Mouse (Mus musculus): Measurements from ENCODE around the gene Tle3. TPM values are rescaled to one million over a fixed set of nuclear protein-coding genes. Genes with fewer than 3 reads are reported as not detected.

Gene Tle3
- 10 to 100 TPM; 51.5 to 53.2 TPM for total RNA-seq (2021)

DNA sequence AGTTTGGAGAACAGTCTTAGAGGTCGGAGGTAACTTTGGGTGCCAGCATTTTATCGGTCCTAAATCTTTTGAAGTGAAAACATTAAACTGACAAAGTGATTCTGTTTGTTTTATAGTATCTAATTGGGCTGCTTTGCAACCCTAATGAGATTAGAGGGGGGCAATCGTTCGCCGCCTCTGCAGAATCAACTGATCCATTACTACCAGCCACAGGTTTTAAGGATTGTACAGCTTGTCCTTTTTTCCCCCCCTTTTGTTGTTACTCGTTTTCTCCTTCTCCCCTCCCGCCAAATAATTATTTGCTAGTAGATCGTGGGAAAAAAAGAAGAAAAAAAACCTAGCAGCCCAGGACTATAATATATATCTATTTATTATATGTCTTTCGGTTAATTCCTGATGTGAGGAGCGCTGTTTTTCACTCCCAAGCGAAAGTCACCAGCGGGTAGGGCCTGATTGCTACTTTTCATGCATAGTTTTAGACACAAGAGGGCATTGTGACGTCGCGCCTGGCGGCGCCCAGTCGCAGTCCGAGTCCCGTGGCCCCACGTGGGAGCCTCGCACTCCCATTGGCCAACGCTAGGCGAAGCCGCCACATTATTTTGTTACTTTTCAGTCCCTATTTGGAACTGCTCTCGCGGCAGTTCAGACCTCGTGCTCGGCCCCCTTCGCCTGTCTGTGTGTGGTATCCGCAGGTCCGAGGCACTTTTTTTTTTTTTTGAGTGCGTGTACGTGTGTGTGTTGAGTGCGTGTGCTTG lies at the start of gene Tle3:
Tle3 (plus strand) TSS at position 612 of the 755 bp plus-strand sequence.
- peak; percentile 97 to 99 for DNase-seq

DNA sequence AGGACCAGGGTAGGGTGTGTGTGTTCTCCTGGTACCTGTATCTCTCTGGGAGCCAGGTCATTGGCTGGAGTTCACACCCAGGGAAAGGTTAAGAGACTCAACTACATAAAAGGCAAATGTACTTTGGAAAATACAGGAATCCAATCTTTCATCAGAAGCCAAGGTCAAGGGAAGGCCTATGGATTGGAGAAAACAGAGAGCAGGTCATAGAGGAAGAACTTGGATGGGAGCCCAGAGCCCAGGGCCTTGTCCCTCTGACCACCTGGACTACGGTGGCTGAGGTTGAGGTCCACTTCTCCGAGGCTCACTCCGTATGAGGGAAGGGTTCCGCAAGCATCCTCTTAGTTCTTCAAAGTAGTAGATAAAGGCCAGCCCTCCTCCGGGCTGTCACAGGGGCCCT lies 48.9 kb upstream of the Tle3 start:
- no peak for DNase-seq

DNA sequence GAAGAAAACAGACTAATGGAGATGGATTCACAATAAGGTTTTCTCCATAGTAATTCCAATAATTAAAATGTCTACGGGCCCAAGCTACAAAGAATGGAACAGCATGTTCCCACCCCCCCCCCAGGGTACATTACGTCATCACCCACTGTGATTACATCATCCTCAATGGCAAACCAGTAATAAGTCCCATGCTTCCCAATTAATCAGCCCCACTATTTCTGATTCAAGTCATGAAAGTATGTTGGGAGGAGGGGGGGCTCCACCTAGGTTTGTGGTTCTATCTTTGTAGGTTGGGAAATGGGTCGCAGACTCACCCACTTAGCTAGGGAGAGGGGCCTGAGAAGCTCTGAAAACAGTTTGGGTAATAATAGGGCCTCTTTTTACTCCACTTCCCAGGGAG lies 48.3 kb upstream of the Tle3 start:
- no peak for DNase-seq

DNA sequence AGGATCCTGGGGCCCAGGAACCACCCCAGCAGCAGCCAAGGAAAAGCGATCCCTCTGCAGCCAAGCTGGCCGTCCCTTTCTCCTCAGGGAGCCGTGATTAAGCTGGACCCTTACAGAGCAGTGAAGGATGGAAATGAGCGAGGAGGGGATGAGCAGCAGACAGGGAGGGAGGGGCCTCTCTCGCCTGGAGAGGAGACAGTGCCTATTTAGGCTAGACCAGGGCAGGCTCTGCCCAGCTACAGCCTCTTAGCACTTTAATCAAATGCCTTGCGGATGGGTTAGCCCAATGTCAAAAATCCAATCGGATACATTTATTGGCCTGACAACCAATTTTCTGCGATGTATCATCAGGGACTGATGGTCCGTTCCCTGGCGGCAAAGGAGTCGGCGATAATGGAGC lies 47.8 kb upstream of the Tle3 start:
- DNase-seq = no peak

DNA sequence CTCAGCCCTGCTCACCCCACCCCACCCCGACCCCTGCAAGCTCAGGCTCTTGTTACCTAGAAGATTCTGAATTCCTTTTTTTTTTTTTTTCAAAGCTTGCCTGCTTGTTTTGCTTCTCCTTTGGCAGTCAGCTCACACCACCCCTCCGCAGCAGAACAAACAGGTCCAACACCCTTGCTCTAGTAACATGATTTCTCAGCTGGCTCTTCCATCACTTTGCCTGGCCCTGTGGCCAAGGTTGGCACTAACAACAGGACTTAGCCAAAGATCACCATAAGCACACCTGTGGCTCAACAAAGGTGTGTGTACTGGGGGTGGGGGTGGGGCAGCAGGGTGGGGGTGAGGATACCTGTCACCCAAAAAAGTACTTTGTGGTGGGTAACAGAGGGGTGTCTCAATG lies 47.2 kb upstream of the Tle3 start:
- no peak for DNase-seq

DNA sequence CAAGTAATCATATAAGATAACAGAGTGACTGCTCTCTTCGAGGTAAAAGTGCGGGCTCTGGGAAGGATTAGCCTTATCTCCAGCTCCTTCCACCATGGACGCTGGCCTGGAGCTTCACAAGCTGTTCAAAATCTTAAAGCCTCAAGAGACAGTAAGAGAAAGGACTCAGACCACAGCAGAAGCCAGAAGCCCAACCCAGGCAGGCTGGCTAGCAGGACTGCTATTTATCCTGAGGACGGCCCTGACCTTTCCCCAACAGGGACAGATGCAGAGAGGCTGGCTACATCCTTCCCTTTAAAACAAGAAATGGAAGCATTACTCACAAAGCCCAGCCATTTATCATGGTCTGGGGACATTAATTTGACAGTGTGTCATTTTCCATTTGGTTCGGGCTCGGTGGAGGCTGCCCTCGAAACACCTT lies 46.2 kb upstream of the Tle3 start:
- DNase-seq = no peak

DNA sequence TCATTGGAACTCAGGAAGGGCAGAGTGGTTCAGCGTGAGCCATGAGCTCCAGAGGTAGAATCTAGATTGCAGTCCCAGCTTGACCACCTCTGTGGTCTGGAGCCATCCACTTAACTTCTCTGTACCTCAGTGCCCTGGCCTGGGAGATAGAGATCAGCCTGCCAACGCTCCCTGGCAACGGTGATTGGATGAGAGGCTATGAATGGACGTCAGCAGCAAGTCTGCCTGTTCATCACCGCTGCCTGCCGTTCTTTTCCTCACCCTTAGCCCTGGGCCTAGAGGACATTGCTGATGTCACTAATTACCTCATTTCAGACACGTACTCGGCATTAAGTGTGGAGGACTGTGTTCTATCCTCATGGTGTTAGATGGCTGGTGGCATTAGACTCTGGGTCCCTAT lies 45.2 kb upstream of the Tle3 start:
- no peak for DNase-seq

DNA sequence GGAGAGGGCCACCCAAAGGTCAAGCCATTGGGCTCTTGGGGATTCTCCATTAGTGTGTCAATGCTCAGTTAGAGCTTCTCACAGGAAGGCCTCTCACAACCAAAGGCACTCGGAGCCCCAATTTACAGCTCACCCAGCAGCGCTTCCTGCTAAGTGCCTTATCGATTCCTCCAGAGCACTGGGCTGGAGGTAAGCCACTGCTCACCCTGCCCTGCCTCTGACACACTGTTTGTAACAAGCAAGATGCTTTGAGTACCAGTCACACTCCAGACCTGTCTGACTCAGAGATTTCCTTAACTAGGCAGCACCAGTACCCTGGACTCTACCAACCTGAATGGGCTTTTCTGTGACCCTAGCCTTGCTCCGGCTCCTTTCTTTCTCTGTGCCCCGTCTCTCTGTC lies 44.0 kb upstream of the Tle3 start:
- DNase-seq = no peak

DNA sequence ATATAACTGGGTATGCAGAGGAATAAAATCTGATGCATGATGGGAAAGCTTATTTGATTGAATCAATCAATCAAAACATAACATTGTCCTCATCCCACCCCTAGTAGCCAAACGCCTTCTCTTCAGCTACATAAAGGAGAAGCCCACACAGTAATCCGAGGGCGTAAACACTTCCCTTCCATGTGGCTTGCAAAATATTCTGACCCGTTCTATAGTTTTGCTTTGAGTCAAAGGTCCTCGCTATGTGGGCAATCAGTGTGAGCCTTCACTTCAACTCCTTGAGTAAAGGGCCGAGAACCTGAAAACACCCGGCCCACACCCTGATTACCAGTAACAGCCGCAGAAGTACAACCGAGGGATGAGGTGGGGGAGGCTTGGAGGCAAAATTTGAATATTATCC lies 41.4 kb upstream of the Tle3 start:
- no peak for DNase-seq

DNA sequence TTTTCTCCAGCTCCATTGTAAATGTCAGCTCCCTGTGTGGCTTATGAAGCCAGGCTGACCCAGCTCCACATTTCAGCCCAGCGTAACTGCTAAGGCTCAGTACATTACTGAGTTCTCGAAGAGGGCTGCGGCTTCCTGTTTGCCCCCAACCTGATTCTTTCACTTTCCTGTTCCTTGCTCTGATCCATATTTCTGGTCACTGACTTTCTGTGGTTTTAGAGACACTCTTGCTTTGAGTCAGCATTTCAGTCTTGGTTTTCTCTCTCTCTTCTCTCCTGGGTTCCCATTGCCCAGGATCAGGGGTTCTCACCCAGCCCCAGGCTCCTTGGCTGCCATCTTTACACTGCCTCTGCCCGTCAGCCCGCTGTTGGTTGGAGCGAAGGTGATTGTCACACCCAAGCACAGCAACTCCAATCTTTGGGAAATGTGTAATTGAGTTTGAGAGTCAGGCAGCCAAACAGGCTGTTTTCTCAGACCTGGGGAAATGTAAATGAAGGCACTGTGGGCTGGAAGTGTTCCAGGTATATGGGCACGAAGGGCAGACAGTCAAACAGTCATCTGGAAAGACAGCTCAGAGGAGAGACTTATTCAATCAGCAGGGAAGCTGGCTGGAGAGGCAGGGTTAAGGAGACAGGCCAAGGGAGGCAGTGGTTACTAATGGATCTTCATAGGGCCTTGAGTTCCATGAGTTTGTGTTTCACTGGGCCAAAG lies 39.8 kb upstream of the Tle3 start:
- no peak for DNase-seq

DNA sequence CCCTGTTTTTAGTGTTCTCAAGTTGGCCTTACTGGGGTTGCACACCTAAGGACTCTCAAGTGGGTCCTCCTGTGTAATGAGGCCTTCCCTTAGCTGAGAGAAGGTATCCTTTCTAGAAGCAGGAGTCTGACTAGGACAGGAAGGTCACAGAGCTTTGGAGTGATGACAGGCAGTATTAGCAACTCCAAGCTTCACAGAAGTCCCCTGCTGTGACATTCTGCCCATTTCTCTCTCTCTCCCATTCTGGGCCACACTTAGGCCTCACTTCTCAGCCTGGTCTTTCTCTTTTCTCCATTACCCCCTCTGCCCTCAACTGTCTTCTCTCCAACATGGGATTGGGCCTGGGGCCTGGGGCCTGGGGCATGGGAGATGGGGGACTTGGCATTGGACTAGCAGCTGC lies 36.0 kb upstream of the Tle3 start:
- no peak for DNase-seq

DNA sequence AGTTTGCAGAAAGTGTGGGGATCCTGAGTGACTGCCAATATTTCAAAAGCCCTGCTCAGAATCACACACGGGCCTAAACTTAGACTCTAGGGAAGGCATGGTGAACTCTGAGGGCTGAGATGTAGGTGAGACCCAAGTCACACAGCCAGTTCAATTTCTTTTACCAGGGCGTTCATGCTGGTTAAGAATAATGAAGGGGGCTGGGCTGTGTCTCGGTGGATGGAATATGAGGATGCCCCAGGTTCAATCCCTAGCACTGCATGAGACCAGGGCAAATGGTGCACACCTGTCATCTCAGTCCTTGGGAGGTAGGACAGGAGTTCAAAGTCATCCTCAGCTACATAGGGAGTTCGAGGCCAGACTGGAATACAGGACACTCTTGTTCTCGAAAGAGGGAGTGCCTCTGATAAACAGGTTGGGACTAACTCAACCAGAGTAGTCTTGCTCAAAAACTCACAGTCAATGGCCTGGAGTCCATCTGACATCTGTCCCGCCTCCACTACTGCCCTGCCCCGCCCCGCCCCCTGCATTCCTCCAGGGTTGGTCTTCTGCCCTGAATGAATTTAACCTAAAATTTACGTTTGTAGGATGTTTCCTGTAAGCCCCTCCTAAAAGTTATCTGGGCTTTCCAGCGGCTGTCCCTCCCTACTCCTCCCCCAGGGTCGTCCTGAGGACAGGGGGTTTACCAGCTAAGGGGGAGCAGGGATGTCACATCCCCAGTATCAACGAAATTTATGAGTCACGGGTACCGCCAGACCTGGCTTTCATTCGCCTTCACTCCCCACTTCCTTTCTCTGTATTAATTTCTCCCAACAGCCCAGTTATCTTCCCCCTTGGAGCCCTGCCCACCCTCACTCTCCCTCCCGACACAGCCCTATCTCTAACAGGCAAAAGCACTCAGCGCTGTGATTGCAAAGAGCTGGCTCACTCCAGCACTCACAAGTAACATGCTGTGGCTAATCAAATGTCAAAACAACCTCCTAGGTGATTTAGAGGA lies 35.3 kb upstream of the Tle3 start:
- no peak for DNase-seq

DNA sequence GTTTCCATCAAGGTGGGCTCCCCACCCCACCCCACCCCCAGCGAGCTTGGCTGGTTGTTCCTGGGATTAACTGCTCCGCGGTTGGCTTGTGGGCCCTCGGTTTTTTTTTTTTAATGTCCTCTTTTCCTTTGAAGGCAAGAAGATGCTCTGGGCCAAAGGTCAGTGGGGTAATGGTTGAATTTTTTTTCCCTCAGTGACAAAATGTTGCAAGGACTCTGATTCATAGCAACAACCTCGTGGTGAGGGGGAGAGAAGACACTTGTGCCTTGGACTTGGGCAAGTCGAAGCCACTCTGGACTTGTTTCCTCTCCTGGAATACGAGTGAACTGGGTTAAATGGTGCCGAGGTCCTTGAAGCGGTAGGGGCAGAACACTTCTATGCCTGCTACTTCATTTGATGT lies 34.5 kb upstream of the Tle3 start:
- no peak for DNase-seq

DNA sequence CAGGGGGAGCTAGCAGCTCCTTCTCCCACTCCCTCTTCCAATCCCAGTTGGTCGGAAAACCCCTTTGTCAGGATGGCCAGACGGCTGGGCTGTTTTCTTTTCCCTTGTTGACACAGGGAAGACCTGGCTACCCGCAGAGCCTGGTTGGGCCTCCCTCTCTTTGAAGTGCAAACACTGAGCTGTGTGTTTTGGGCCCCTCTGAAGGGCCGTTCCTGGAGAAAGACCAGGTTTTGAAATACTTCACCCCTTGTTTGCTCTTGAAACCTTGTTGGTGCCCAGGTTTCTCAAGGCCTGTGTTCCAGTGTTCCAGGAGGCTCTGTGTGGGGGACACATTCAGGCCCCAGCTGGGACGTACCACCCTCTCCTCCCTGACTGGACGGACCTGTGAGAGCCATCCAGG lies 32.9 kb upstream of the Tle3 start:
- no peak for DNase-seq

DNA sequence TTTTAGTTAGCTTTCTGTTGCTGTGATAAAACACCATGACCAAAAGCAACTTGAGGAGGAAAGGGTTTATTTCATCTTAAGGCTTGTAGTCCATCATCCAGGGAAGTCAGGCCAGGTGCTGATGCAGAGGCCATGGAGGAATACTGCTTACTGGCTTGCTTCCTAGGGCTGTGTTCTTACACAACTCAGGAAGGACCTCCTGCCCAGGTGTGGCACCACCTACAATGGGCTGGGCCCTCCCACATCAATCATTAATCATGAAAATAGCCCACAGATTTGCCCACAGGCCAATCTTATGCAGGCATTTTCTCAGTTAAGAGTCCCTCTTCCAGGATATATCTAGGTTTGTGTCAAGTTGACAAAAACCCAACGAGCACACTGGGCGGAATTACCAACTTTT lies 31.8 kb upstream of the Tle3 start:
- DNase-seq = no peak

DNA sequence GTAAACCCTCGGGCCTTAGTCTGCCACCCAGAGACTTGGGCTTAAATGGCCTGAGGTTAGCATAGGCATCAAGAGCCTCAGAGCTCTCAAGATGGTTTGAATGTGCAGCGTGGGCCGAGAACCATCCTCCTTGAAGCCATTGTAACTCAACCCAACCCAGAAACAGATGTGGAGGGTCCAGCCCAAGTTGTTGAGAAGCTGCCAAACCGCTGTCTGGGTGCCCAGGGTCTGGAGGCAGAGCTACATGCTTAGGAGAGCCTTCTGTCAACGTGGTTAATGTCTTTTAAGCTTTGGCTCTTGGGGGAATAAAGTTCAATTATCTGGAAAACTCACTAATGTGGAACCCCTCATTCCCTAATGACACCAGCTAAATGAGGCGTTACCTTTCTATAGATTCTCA lies 29.9 kb upstream of the Tle3 start:
- DNase-seq = no peak

DNA sequence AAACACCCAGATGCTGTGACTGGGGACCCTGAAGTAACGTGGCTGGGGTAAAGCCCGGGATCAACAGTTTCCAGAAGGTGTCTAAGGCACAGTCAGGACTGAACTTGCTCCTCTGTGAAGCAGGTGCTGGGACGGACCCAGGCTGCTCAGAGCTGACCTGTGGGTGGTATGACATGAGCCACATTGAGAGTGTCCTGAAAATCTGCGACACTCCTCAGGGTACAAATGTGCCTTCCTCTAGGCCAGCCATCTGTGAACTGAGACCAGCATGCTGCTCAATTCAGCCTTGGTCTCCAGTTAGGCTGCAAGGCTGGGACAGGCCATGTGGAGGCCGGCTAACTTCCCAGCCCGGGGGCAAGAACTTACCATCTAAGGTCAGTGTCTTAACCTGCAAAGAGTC lies 27.5 kb upstream of the Tle3 start:
- no peak for DNase-seq

DNA sequence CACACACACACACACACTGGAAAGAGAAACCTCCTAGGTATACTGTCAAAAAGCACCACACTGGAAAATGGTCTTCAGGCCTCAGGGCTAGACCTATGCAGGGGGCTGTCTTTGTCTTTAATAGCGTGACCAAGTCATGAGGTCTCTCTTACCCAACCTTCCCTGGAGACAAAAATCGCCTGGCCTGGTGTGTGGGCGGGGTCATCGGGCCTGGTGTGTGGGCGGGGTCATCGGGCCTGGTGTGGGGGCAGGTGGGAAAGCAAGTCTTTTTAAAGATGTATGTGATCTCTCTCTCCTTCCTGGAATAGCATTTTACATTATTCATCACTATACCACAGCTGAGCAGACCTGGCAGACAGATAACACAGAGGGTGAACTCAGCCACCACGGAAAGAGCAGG lies 25.2 kb upstream of the Tle3 start:
- DNase-seq = no peak

DNA sequence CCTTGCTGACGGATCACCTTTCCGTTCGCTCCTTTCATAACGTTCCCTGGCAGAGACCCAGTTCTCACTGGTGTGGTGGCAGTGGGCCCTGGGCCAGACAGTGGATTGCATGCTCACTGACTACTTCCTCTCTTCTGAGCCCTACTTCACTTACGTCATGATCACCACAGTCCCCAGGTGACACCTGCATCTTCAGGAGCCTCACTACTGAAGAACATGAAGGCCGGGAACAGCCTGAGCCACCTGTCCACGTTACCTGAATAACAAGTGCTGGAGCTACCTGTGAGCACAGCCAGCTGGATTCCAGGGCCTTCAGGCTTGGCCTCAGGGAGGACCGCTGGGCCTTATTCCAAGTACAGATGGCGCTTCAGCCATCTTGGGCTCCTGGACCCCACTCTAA lies 24.1 kb upstream of the Tle3 start:
- DNase-seq = no peak

DNA sequence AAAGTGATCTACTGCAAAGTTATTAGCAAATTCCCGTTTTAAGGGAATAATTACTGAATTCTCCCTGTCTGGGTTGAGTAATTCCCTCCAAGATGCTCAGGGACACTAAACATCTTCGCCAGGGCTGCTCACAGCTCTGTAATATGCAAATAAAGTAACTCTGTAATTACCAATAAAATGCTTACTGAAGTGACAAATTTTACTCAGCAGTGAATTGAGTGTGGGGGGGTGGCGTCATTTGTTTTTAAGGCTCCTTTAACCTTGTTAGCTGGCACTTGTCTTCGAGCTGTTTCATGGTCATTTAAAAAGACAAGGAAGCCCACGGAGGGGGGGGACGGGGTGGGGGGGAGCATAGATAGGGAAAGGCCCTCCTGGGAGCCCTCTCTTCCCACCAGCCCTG lies 23.6 kb upstream of the Tle3 start:
- no peak for DNase-seq

DNA sequence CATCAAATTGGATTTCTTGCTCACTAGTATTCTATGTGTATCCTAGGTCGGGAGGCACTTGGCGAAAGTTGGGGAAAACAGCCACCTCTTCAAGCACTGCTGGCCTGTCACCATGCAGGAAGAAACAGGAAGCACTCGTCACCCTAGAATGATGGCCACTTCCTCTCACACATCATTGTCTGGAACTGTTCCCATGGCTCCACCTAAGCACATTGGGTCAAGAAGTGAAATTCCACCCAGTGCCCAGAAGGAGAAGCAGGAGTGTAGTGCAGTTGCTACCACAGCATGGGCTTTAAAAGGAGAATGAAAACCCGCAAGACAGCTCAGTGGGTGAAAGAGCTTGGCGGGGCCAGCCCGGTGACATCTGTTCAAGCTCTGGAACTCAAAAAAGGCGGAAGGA lies 22.5 kb upstream of the Tle3 start:
- no peak for DNase-seq

DNA sequence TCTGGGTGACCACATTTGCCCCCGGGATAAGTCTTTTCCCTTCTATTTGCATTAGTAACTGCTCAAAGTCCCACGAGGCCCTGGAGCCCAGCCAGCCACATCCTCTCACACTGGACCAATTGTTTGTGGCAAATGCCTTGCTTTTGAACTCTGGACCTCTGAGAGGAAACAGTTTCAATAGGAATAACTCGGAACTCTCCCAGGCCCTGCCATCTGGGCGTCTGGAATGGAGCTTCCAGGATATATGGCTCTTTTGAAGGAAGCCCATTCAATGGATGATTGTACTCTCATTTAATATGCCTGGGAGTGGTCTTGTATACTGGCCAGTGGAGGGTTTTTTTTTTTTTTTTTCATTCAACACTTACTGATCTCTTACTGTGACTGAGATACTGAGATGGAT lies 21.0 kb upstream of the Tle3 start:
- no peak for DNase-seq

DNA sequence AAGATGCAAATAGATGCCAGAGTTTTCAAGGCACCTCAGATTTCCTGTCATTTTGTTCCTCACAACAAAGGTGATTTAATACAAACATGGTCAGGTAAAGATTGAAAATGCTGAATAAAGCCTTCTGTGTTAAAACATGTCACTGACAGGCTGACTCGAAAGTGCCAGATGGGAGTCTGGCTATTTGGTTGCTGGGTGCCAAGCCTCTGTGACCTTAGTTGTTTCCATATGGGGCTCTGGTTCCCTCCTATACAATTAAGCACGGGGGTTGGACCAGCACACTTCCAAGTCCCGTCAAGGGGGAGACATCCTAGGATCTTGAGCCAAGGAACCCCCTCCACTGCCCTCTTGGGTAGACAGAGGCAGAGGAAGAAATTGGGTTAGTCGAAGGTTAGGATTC lies 13.2 kb upstream of the Tle3 start:
- DNase-seq = no peak

Measured in layer of hippocampus, postnatal 36 days (tissue).